Comparison of ENCODE assay signal across 8 mouse cellular contexts in genomic region chr17:24551050-24551444, GRCm38 (mm10). TPM values are rescaled to one million over a fixed set of nuclear protein-coding genes. Genes with fewer than 3 reads are reported as not detected.
A peak's percentile ranks its signal among the peaks of the same experiment; 100 is the strongest.
DNase-seq lines count a peak whose midpoint lies in the region; ATAC-seq and TF ChIP-seq lines count a peak whose summit lies in the region.

No protein-coding gene starts in this region.

- peak overlapping the region; percentile 90; the same call in 1 of the 2 replicates for H3K27ac ChIP-seq in cerebellum, adult 2 months (ENCODE audit: insufficient read depth, low read length)
- peak overlapping the region; percentile 96; the same call in 1 of the 2 replicates for H3K27ac ChIP-seq in limb, embryonic 12.5 days
- H3K27ac ChIP-seq in small intestine, adult 2 months (ENCODE audit: insufficient read depth, low read depth, low read length), result peak overlapping the region; percentile 79

- ATAC-seq in megakaryocyte, adult 5-6 weeks (ENCODE audit: poor library complexity, severe bottlenecking), result no peak
- ATAC-seq in limb, embryonic 12.5 days (ENCODE audit: insufficient number of reproducible peaks, insufficient read depth, low FRiP score, low TSS enrichment, low read depth), result no peak

- intact Hi-C loops in left cerebral cortex, postnatal 14 days (cut with DNase I), result no loop called here

- H3K36me3 ChIP-seq in megakaryocyte, embryonic 14.5 days (replicated peaks; ENCODE audit: low read length), result peaks cover 8% of the 10 kb centered on the region
- no peaks in the 10 kb centered on the region for H3K36me3 ChIP-seq in limb, embryonic 12.5 days
- H3K36me3 ChIP-seq in small intestine, adult 2 months (ENCODE audit: control insufficient read depth, insufficient read depth, low read length), result no peaks in the 10 kb centered on the region

- peaks cover 13% of the 10 kb centered on the region for H3K4me1 ChIP-seq in cerebellum, adult 2 months (ENCODE audit: control insufficient read depth, insufficient read depth, low read length)
- H3K4me1 ChIP-seq in megakaryocyte, embryonic 14.5 days, result peaks cover 49% of the 10 kb centered on the region
- peaks cover 27% of the 10 kb centered on the region for H3K4me1 ChIP-seq in limb, embryonic 12.5 days (replicated peaks)
- peaks cover 12% of the 10 kb centered on the region for H3K4me1 ChIP-seq in small intestine, adult 2 months (ENCODE audit: control insufficient read depth, insufficient read depth, insufficient read length, low read length)

- TF ChIP-seq CTCF in cerebellum, adult 2 months (IDR thresholded peaks at IDR 0.05; ENCODE audit: borderline replicate concordance, insufficient read depth, low read depth, low read length), result no peak
- TF ChIP-seq CTCF in small intestine, adult 2 months (IDR thresholded peaks at IDR 0.05; ENCODE audit: extremely low read depth, insufficient read length, insufficient replicate concordance, low read depth, low read length), result no peak

- WGBS in cerebellum, adult 2 months, result 11% methylated on average over 3 of the region's 3 CpGs
- WGBS in limb, embryonic 12.5 days, result 34% methylated on average over 3 of the region's 3 CpGs
- 61% methylated on average over 3 of the region's 3 CpGs for WGBS in small intestine, adult 2 months

- peak overlapping the region; percentile 70 for H3K4me3 ChIP-seq in cerebellum, adult 2 months (replicated peaks; ENCODE audit: insufficient read depth, low read depth, low read length)
- H3K4me3 ChIP-seq in megakaryocyte, embryonic 14.5 days (replicated peaks), result peak overlapping the region; percentile 96
- H3K4me3 ChIP-seq in limb, embryonic 12.5 days (replicated peaks), result peak overlapping the region; percentile 94
- H3K4me3 ChIP-seq in small intestine, adult 2 months (ENCODE audit: low read depth, low read length), result peak overlapping the region; percentile 77

- DNase-seq in cerebellum, adult 2 months, result no peak
- no peak for DNase-seq in cerebellum, adult 11 months
- no peak for DNase-seq in left cerebral cortex, postnatal 14 days (ENCODE audit: low spot score in 2 of 2)
- no peak for DNase-seq in ovary, postnatal 14 days (ENCODE audit: low spot score)

- H3K4me2 ChIP-seq in limb, embryonic 12.5 days, result peak overlapping the region; percentile 83

- peak overlapping the region; percentile 92 for H3K9ac ChIP-seq in limb, embryonic 12.5 days (replicated peaks)

- no peak for TF ChIP-seq POLR2A in cerebellum, adult 2 months (IDR thresholded peaks at IDR 0.05; ENCODE audit: borderline replicate concordance, insufficient read depth, low read length)
- TF ChIP-seq POLR2A in small intestine, adult 2 months (IDR thresholded peaks at IDR 0.05; ENCODE audit: low read depth, low read length), result no peak

- no peaks in the 10 kb centered on the region for H3K9me3 ChIP-seq in megakaryocyte, embryonic 14.5 days
- H3K9me3 ChIP-seq in limb, embryonic 12.5 days, result no peaks in the 10 kb centered on the region

- H3K27me3 ChIP-seq in cerebellum, adult 2 months (ENCODE audit: control insufficient read depth, insufficient read depth, low read length), result no peaks in the 10 kb centered on the region
- H3K27me3 ChIP-seq in megakaryocyte, embryonic 14.5 days (replicated peaks), result no peaks in the 10 kb centered on the region
- H3K27me3 ChIP-seq in limb, embryonic 12.5 days, result peaks cover 3% of the 10 kb centered on the region; the same call in 1 of the 2 replicates
- no peaks in the 10 kb centered on the region for H3K27me3 ChIP-seq in small intestine, adult 2 months (ENCODE audit: control insufficient read depth, insufficient read depth, low read length)

RNA-seq across cellular contexts. Expression of gene Pkd1, which starts 1.4 kb away (rescaled TPM):
- 122 and 132 TPM in 2 replicates for polyA plus RNA-seq in cerebellum, adult 2 months (2012; rRNA removed)
- 3.5 and 5.6 TPM in 2 replicates for polyA plus RNA-seq in megakaryocyte, embryonic 14.5 days (2012; ENCODE audit: insufficient read depth, low replicate concordance)
- total RNA-seq in megakaryocyte, adult 5-6 weeks (2015), result 7.8 and 10.8 TPM in 2 replicates
- 13.1 and 19.9 TPM in 2 replicates for total RNA-seq in megakaryocyte, adult 5-6 weeks (2017)
- polyA plus RNA-seq in limb, embryonic 12.5 days (2016; fragmentation: Nextera tagmentation; extraction: Ambion mirVana), result 23.2 and 32.2 TPM in 2 replicates
- polyA plus RNA-seq in small intestine, adult 2 months (2012; rRNA removed), result 26.1 and 31.9 TPM in 2 replicates
- 10 to 100 TPM; 68.6 to 78.7 TPM for total RNA-seq in left cerebral cortex, postnatal 14 days (2021)

RNA-seq across cellular contexts. Expression of gene Rab26, which starts 17.0 kb away (rescaled TPM):
- 21.7 and 22.6 TPM in 2 replicates for polyA plus RNA-seq in cerebellum, adult 2 months (2012; rRNA removed)
- polyA plus RNA-seq in megakaryocyte, embryonic 14.5 days (2012; ENCODE audit: insufficient read depth, low replicate concordance), result not detected in 2 replicates
- 0.42 and 0.57 TPM in 2 replicates for total RNA-seq in megakaryocyte, adult 5-6 weeks (2015)
- 0.95 and 1.1 TPM in 2 replicates for total RNA-seq in megakaryocyte, adult 5-6 weeks (2017)
- polyA plus RNA-seq in limb, embryonic 12.5 days (2016; fragmentation: Nextera tagmentation; extraction: Ambion mirVana), result 3.2 and 4.0 TPM in 2 replicates
- polyA plus RNA-seq in small intestine, adult 2 months (2012; rRNA removed), result 1.2 and 6.1 TPM in 2 replicates
- 10 to 100 TPM; 36.2 to 40.4 TPM for total RNA-seq in left cerebral cortex, postnatal 14 days (2021)

RNA-seq across cellular contexts. Expression of gene Traf7, which starts 23.3 kb away (rescaled TPM):
- 197 and 198 TPM in 2 replicates for polyA plus RNA-seq in cerebellum, adult 2 months (2012; rRNA removed)
- 122 and 123 TPM in 2 replicates for polyA plus RNA-seq in megakaryocyte, embryonic 14.5 days (2012; ENCODE audit: insufficient read depth, low replicate concordance)
- total RNA-seq in megakaryocyte, adult 5-6 weeks (2015), result 46.4 and 48.1 TPM in 2 replicates
- total RNA-seq in megakaryocyte, adult 5-6 weeks (2017), result 81.3 and 82.8 TPM in 2 replicates
- polyA plus RNA-seq in limb, embryonic 12.5 days (2016; fragmentation: Nextera tagmentation; extraction: Ambion mirVana), result 97.4 and 101 TPM in 2 replicates
- polyA plus RNA-seq in small intestine, adult 2 months (2012; rRNA removed), result 75.8 and 113 TPM in 2 replicates
- 10 to 100 TPM; 86.8 to 91.7 TPM for total RNA-seq in left cerebral cortex, postnatal 14 days (2021)
